Mouse (Mus musculus): Measurements from ENCODE around the gene Neurl1b. TPM values are rescaled to one million over a fixed set of nuclear protein-coding genes. Genes with fewer than 3 reads are reported as not detected.

The Neurl1b gene
- total RNA-seq, 1 experiment, result 0.71 TPM

- Histone ChIP-seq H3K36me3 (ENCODE audit: control insufficient read depth, insufficient read depth, low read length, poor library complexity, severe bottlenecking) (no peaks in the 10 kb centered on the region), H3K4me3 (ENCODE audit: insufficient read depth in 1 of 2, low read depth in 1 of 2, low read length in 2 of 2, poor library complexity in 1 of 2, severe bottlenecking in 1 of 2) (no peak overlapping the region), H3K9ac (ENCODE audit: insufficient read depth, low read depth, low read length, poor library complexity, severe bottlenecking) (no peak overlapping the region), H3K27ac (ENCODE audit: insufficient read depth, low read depth, low read length, poor library complexity, severe bottlenecking) (no peak overlapping the region), H3K4me1 (ENCODE audit: control insufficient read depth in 2 of 2, insufficient read depth in 2 of 2, low read length in 2 of 2, poor library complexity in 1 of 2) (peaks cover 0 to 5% of the 10 kb centered on the region in 2 experiments; a peak in 2 of 4 replicates), H3K9me3 (ENCODE audit: control insufficient read depth, insufficient read depth, low read depth, low read length) (no peaks in the 10 kb centered on the region)
- DNase-seq (ENCODE audit: low read depth, low spot score), result no peak
- in situ Hi-C loops (cut with MboI; ENCODE audit: low sequenced_read_pairs in 2 of 2, unreplicated experiment in 2 of 2), result no loop called here
- no peak for TF ChIP-seq MAFK (IDR thresholded peaks at IDR 0.05; ENCODE audit: insufficient read depth, low read depth, low read length)
Measured at GRCm38 (mm10) chr17:26382687-26383086, 31.9 kb upstream of the Neurl1b start.

DNA sequence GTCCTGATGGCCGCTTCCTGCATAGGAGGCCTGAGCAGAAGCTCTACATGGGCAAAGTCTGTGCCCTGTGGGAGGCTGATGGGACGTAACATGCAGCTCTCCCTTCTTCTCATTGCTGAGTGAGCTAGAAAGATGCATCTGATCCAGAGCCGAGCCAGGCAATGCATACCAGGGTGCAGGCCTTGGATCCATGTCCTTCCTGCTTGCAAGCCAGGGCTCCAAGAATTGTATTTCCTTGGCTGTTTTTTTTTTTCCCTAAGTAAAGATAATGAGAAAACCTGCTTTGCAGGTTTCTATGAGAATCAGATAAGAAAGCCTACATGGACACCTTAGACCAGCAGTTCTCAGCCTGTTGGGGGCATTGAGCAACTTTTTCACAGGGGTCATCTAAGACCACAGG lies 30.5 kb upstream of the Neurl1b start:
- H3K4me3 ChIP-seq (ENCODE audit: insufficient read depth in 1 of 2, low read depth in 1 of 2, low read length in 2 of 2, poor library complexity in 1 of 2, severe bottlenecking in 1 of 2), result no peak overlapping the region
- DNase-seq (ENCODE audit: low read depth, low spot score), result no peak
- H3K36me3 ChIP-seq (ENCODE audit: control insufficient read depth, insufficient read depth, low read length, poor library complexity, severe bottlenecking), result no peaks in the 10 kb centered on the region
- TF ChIP-seq MAFK (IDR thresholded peaks at IDR 0.05; ENCODE audit: insufficient read depth, low read depth, low read length) (no peak), HCFC1 (IDR thresholded peaks at IDR 0.05; ENCODE audit: borderline replicate concordance, insufficient read depth, low read length) (no peak), ZNF384 (IDR thresholded peaks at IDR 0.05; ENCODE audit: low read depth, low read length) (no peak), CHD2 (IDR thresholded peaks at IDR 0.05; ENCODE audit: low read depth, low read length) (no peak), ZC3H11A (IDR thresholded peaks at IDR 0.05; ENCODE audit: borderline replicate concordance, low read depth, low read length) (no peak)
- peaks cover 0 to 5% of the 10 kb centered on the region in 2 experiments; a peak in 2 of 4 replicates for H3K4me1 ChIP-seq (ENCODE audit: control insufficient read depth in 2 of 2, insufficient read depth in 2 of 2, low read length in 2 of 2, poor library complexity in 1 of 2)
- H3K9ac ChIP-seq (ENCODE audit: insufficient read depth, low read depth, low read length, poor library complexity, severe bottlenecking), result no peak overlapping the region
- no peak overlapping the region for H3K27ac ChIP-seq (ENCODE audit: insufficient read depth, low read depth, low read length, poor library complexity, severe bottlenecking)
- no peaks in the 10 kb centered on the region for H3K9me3 ChIP-seq (ENCODE audit: control insufficient read depth, insufficient read depth, low read depth, low read length)
- in situ Hi-C loops (cut with MboI; ENCODE audit: low sequenced_read_pairs in 2 of 2, unreplicated experiment in 2 of 2), result no loop called here

GRCm38 (mm10) chr17:26385252-26386130 lies 29.1 kb upstream of the Neurl1b start:
- in situ Hi-C loops (cut with MboI; ENCODE audit: low sequenced_read_pairs in 2 of 2, unreplicated experiment in 2 of 2), result no loop called here
- no peak overlapping the region for H3K27ac ChIP-seq (ENCODE audit: insufficient read depth, low read depth, low read length, poor library complexity, severe bottlenecking)
- H3K4me1 ChIP-seq (ENCODE audit: control insufficient read depth in 2 of 2, insufficient read depth in 2 of 2, low read length in 2 of 2, poor library complexity in 1 of 2), result peaks cover 0 to 2% of the 10 kb centered on the region in 2 experiments; a peak in 2 of 4 replicates
- DNase-seq (ENCODE audit: low read depth, low spot score), result no peak
- H3K36me3 ChIP-seq (ENCODE audit: control insufficient read depth, insufficient read depth, low read length, poor library complexity, severe bottlenecking), result no peaks in the 10 kb centered on the region
- H3K9me3 ChIP-seq (ENCODE audit: control insufficient read depth, insufficient read depth, low read depth, low read length), result no peaks in the 10 kb centered on the region
- H3K4me3 ChIP-seq (ENCODE audit: insufficient read depth in 1 of 2, low read depth in 1 of 2, low read length in 2 of 2, poor library complexity in 1 of 2, severe bottlenecking in 1 of 2), result no peak overlapping the region
- no peak for TF ChIP-seq MAFK (IDR thresholded peaks at IDR 0.05; ENCODE audit: insufficient read depth, low read depth, low read length)
- H3K9ac ChIP-seq (ENCODE audit: insufficient read depth, low read depth, low read length, poor library complexity, severe bottlenecking), result no peak overlapping the region

GRCm38 (mm10) chr17:26386131-26386481 lies 28.5 kb upstream of the Neurl1b start:
- in situ Hi-C loops (cut with MboI; ENCODE audit: low sequenced_read_pairs in 2 of 2, unreplicated experiment in 2 of 2), result no loop called here
- Histone ChIP-seq H3K4me3 (ENCODE audit: insufficient read depth in 1 of 2, low read depth in 1 of 2, low read length in 2 of 2, poor library complexity in 1 of 2, severe bottlenecking in 1 of 2) (no peak overlapping the region), H3K9me3 (ENCODE audit: control insufficient read depth, insufficient read depth, low read depth, low read length) (no peaks in the 10 kb centered on the region), H3K27ac (ENCODE audit: insufficient read depth, low read depth, low read length, poor library complexity, severe bottlenecking) (no peak overlapping the region), H3K9ac (ENCODE audit: insufficient read depth, low read depth, low read length, poor library complexity, severe bottlenecking) (no peak overlapping the region), H3K4me1 (ENCODE audit: control insufficient read depth in 2 of 2, insufficient read depth in 2 of 2, low read length in 2 of 2, poor library complexity in 1 of 2) (no peaks in the 10 kb centered on the region; a peak in 1 of 4 replicates), H3K36me3 (ENCODE audit: control insufficient read depth, insufficient read depth, low read length, poor library complexity, severe bottlenecking) (no peaks in the 10 kb centered on the region)
- DNase-seq (ENCODE audit: low read depth, low spot score), result no peak
- TF ChIP-seq ZNF384 (IDR thresholded peaks at IDR 0.05; ENCODE audit: low read depth, low read length), result no peak
- no peak for TF ChIP-seq HCFC1 (IDR thresholded peaks at IDR 0.05; ENCODE audit: borderline replicate concordance, insufficient read depth, low read length)
- no peak for TF ChIP-seq MAFK (IDR thresholded peaks at IDR 0.05; ENCODE audit: insufficient read depth, low read depth, low read length)
- no peak for TF ChIP-seq ZC3H11A (IDR thresholded peaks at IDR 0.05; ENCODE audit: borderline replicate concordance, low read depth, low read length)

DNA sequence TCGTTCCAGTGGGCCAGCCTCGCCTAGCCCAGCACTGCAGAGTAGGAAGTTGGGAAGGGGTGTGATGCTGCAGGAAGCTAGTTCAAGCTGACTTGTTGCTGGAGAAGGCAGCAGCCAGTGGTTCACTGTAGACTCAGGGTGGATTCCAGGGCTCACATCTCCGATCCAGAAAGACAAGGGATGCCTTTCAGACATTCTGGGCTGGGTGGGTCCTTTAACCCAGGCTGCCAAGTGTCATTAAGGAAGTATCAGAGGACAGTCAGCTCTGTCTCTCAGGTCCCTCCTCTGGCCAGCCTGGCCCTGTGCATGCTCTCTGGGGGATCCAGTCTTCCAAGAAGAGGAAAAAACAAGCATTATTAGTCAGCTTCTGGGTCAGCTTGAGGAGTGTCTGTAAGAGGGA lies 26.5 kb upstream of the Neurl1b start:
- Histone ChIP-seq H3K9ac (ENCODE audit: insufficient read depth, low read depth, low read length, poor library complexity, severe bottlenecking) (no peak overlapping the region), H3K4me3 (ENCODE audit: insufficient read depth in 1 of 2, low read depth in 1 of 2, low read length in 2 of 2, poor library complexity in 1 of 2, severe bottlenecking in 1 of 2) (no peak overlapping the region), H3K36me3 (ENCODE audit: control insufficient read depth, insufficient read depth, low read length, poor library complexity, severe bottlenecking) (no peaks in the 10 kb centered on the region), H3K4me1 (ENCODE audit: control insufficient read depth in 2 of 2, insufficient read depth in 2 of 2, low read length in 2 of 2, poor library complexity in 1 of 2) (no peaks in the 10 kb centered on the region), H3K9me3 (ENCODE audit: control insufficient read depth, insufficient read depth, low read depth, low read length) (no peaks in the 10 kb centered on the region), H3K27ac (ENCODE audit: insufficient read depth, low read depth, low read length, poor library complexity, severe bottlenecking) (no peak overlapping the region)
- TF ChIP-seq CHD2 (IDR thresholded peaks at IDR 0.05; ENCODE audit: low read depth, low read length) (no peak), ZC3H11A (IDR thresholded peaks at IDR 0.05; ENCODE audit: borderline replicate concordance, low read depth, low read length) (no peak), HCFC1 (IDR thresholded peaks at IDR 0.05; ENCODE audit: borderline replicate concordance, insufficient read depth, low read length) (no peak), ZNF384 (IDR thresholded peaks at IDR 0.05; ENCODE audit: low read depth, low read length) (no peak), MAFK (IDR thresholded peaks at IDR 0.05; ENCODE audit: insufficient read depth, low read depth, low read length) (no peak)
- in situ Hi-C loops (cut with MboI; ENCODE audit: low sequenced_read_pairs in 2 of 2, unreplicated experiment in 2 of 2), result no loop called here
- no peak for DNase-seq (ENCODE audit: low read depth, low spot score)

Data from ES-E14 (cell line).